Mouse (Mus musculus) CD4-positive, CD25-positive, alpha-beta regulatory T cell, adult 4 months (primary cell): ENCODE measurements around the gene Pan3. TPM values are rescaled to one million over a fixed set of nuclear protein-coding genes. Genes with fewer than 3 reads are reported as not detected.

ENCODE experiments used
- ATAC-seq: one replicate; pipeline ENCODE4 v1.8.0; 2017
- polyA plus RNA-seq, 2 experiments: library from polyadenylated mRNA; unstranded; fragments of 100-300 nt; shearing (Covaris generic); gene quantifications; one replicate each; pipeline ENCODE4 v1.2.1; 2017

Gene Pan3
- polyA plus RNA-seq, 2 experiments from 2014 or later, result 180 to 227 TPM

DNA sequence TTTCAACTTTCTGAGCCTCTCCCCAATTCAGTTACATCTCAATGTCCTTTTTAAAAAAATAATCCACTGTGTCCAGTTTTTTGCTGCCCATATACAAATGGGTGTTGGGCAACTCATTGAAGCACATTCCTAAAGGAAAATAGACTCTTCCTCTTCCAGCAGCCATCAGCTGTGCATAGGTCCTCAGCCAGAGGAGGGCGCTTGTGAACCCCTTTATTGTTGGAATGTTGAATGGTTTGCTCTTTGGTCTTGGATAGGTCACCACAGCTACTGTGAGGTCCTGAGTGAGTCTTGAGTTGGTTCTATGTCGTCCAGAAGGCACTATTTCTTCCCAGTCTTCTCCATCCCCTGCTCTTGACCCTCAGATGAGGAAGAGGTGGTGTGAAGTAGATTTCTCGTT, 54.2 kb downstream of the Pan3 start:
- no peak for ATAC-seq

DNA sequence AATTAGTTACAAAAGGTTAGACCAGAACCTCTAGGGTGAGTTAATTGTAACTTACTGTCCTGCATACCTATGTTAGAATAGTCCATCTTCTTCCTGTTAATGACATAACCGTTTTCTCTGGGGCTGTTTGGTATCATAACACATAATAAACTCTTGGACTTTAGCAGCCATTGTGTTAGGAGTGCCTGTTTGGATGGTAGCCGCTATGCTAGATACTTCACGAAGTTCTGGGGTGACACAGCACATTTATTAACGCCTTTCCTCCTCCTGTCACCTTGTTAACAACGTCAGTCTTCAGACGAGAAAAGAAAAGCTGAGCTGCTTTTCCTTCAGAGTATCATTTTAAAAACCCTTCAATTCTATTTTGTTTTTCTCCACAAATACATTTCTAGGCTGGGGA, 59.3 kb downstream of the Pan3 start:
- ATAC-seq, result no peak

- ATAC-seq, result no peak
These were observed 60.9 kb downstream of the Pan3 start for GRCm38 (mm10) chr5:147490907-147491306.

GRCm38 (mm10) chr5:147492511-147492910, 62.5 kb downstream of the Pan3 start:
- ATAC-seq, result no peak

GRCm38 (mm10) chr5:147493205-147493604, 63.2 kb downstream of the Pan3 start:
- no peak for ATAC-seq

DNA sequence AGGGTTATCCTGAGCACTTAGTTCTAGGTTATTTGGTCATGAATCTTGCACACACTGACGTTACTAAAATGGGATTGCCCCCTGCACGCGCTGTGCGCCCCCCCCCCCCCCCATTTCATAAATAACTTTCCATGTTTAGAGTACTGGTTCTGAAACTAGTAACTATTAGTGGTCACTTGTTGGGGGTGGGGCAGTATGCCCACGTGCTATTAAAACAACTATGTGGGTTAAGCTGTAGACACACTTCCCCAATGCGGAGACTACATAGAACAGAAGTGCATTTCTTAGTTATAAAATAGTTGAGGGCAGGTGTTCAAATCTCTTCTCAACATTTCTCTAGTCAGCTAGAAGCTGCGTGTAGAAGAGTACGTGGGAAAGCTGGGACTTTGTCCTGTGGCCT, 63.7 kb downstream of the Pan3 start:
- ATAC-seq, result no peak

DNA sequence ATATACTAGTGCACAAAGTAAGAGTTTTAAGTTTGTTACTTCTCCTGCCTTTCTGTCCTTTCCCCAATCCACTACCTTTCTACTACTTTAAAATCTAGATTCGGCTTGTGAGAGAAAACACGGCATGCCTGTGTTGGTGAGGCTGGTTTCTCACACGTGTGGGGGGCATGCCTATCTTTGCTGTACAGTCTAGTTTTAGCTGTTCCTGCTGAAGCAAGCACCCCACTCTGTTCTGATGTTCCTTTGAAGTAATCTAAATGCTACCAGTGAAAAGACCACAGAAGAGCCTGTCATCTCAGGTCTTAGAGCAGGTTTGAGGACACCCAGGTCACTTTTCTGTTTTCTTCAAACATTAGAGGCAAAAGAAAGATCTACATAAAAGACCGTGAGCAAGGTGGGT, 64.4 kb downstream of the Pan3 start:
- ATAC-seq, result no peak

GRCm38 (mm10) chr5:147494791-147495376, 64.9 kb downstream of the Pan3 start:
- no peak for ATAC-seq

DNA sequence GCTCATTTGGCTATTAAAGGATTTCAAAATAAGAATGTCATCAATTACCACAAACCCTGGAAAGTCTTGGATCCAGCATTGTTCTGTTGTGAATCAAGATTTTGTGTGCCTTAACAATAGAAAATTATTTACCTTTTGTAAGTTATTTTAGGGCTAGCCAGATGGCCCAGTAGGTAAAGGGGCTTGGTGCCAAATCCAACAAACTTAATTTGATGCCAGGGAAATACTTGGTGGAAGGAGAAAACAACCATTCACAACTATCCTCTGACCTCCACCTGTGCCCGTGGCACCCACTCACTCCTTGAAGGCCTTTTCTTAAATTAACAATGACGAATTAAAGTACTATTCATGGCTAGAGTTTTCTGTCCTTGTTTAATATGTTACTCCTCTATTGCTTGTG, 66.0 kb downstream of the Pan3 start:
- ATAC-seq, result no peak

- no peak for ATAC-seq
These were observed 67.0 kb downstream of the Pan3 start for GRCm38 (mm10) chr5:147496921-147497320.

GRCm38 (mm10) chr5:147497714-147498113, 67.8 kb downstream of the Pan3 start:
- no peak for ATAC-seq

GRCm38 (mm10) chr5:147501456-147501998, 71.6 kb downstream of the Pan3 start:
- no peak for ATAC-seq

DNA sequence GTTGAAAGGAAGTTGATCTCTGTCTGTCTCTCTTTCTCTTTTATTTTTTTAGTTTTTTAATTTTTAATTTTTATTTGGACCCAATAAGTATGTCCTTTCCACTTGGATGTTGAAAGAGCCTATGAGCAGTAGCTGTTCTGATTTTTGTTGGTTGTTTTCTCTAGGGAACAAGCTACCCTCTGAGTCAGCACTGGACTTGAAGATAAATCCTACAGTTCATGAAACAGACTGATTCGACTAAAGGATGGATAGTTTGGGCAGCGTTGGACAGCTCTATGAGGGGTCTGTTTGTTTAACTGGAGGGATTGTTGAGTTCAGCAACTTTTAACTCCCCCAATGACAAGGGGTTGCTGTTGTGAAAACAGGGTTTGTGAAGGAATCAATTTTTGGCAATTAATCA, 73.0 kb downstream of the Pan3 start:
- no peak for ATAC-seq

DNA sequence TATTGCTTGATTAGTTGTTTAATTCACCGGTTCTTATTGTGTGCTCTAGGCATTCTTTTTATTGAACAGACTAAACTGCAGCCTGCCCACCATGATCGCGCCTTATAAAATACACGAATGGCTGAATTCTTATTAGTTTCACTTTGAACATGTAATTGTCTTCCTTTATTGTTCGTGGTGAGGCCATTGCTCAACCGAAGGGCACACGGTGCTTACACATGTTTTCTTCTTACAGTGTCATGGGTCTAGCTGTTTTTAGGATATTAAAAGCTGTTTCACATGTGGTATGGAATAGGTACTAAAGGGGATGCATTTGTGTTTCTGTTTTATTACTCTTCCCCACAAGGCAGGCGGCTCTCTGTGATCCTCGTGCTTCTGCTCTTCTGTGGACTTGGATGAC, 81.4 kb downstream of the Pan3 start:
- no peak for ATAC-seq

DNA sequence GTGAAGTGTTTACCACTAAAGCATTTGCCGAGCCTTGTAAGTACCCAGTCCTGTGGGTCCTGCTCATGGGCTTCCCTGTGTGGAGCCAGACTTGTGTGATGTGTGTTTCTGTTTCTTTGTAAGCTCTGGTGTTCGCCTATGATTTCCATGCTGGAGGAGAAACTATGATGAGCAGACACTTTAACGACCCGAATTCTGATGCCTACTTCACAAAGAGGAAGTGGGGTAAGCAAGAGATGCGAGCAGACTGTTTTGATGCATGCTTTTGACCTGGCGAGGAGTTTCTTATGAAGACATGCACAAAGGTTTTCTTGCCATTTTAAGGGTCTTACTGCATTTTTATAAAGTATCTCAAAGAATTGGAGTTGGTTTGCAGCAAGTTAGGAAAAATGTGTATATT, 97.0 kb downstream of the Pan3 start:
- no peak for ATAC-seq

DNA sequence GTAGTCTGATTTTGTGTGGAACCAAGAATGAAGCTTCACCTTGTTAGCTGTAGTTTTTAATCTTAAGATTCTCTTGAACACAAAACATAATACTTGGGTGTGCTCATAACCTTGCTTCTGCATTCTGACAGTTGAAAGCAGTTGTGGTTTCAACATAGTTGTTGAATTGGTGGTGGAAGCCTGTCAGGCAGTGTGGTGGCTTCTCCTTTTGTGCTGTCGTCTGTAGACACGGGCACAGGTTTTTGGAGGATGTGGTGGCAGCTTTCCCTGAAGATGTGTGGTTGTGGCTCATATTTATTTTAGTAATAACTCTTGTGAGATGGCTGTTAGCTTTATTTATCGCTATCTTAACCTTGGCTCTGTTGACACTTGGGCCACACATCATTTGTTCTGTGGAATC, 97.8 kb downstream of the Pan3 start:
- no peak for ATAC-seq

DNA sequence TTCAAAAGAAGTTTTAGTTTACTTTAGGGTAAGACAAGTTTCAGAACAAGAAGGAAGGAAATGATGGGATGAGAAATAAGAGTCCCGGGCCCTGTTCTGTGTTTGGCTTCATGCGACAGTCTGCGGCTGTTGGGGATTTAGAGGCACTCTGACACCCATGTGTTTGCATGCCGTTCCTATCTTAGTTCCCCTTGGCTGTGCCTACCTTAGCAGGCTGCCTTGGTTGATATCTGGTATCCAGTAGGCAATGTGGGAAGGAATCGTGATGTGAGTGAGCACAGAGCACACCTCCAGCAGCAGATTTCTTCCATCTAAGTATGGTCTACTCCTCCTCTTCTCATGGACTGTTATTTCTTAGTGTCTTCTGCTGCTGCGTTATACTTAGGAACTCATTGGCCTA, 102.1 kb downstream of the Pan3 start:
- no peak for ATAC-seq

GRCm38 (mm10) chr5:147539409-147539808, 109.4 kb downstream of the Pan3 start:
- no peak for ATAC-seq

DNA sequence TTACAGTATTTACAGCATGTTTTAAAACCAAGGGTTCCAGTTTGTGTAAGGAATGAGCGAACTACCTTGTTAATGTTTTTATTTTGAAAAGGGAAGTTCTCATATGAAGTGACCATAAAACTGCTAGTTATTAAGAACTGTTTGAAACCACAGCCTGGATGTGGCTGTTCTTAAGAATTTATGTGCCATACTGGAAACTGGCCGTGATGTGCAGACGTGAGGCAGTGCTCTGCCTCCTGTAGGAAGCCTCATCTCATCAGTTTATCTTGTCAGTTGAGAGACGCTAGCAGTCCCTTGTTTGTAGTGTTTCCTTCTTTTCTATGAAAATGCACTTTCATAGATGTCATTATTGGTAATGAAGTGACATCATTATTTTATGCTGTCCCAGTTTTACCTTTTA, 109.9 kb downstream of the Pan3 start:
- no peak for ATAC-seq

DNA sequence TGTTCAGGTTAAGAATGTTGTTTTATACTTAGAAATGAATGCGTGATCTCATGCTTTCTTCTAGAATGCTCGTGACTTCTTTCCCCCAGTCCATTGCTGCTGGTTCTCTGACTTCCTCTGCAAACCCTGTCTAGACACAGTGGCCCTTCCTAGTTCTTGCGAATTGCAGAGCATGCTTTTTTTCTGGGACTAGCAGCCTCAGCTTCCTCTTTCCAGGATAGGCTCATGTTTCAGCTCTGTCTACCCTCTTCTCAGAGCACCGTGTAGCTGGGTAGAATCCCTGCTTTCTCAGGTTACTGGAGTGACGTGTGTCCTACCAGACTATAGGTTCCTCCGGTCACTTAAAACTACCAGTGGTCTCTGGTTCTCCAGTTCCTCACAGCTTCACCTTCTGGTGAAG, 112.3 kb downstream of the Pan3 start:
- ATAC-seq, result no peak

DNA sequence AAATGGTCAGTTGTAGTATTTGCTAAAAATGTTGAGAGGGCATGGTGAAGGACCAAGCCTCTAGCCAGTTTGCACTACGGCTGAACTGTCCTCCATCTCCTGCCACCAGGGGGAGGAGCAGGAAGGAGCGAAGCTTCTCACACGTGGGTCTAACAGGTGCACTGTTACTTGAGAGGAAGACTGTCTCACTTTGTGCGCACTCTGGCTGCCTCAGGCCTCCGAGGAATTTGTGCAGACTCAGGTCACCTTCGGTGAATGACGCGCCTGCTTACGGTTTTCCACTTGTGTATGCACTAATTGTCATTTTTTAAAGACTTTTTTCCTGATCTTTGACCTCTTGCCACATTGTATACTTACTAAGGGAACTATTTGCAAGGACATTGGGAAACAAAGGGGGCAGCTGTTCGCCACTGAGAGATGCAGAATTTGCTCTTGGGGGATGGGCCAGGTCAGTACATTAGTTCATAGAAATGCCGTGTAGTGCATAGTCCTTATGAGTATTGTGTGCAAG, 115.8 kb downstream of the Pan3 start:
- peak; percentile 56 for ATAC-seq

GRCm38 (mm10) chr5:147549016-147549755, 119.2 kb downstream of the Pan3 start:
- ATAC-seq, result no peak

GRCm38 (mm10) chr5:147551879-147552627, 122.1 kb downstream of the Pan3 start:
- ATAC-seq, result no peak
